Mouse (Mus musculus): ENCODE data around the gene Rhbdd1.

The Rhbdd1 gene

GRCm38 (mm10) chr1:82491954-82492353, 175.7 kb downstream of the Rhbdd1 start:
- DNase-seq (ENCODE audit: low spot score) = no peak
